ENCODE assay signal across 15 mouse cellular contexts in the genomic region with DNA sequence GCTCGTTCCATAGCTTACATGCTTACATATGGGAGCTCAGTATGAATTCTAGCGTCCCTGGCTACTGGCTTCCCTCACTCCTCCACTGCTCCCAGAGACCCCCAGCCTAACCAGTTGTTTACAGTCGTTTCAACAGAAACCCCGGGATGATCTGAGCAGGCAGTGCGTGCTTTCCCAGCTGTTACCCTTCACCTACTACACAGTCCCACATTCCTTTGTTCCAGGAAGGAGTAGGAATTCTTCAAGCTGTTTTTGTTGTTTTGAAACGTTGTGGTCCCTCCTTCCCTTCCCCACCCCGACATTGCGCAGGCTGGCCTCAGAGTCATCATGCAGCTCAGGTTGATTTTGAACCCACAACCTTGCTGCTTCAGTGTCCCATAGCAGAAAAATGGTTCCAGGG. TPM values are rescaled to one million over a fixed set of nuclear protein-coding genes. Genes with fewer than 3 reads are reported as not detected.
DNase-seq lines count a peak whose midpoint lies in the region; ATAC-seq and TF ChIP-seq lines count a peak whose summit lies in the region.
"Had no signal": no experiment of that assay in that cellular context is flagged by ENCODE, and none has a peak within 500 bp of the region (broad histone marks: within the 10 kb centered on the region; RNA-seq: fewer than 3 reads in every experiment).

No protein-coding gene starts in this region.

- H3K36me3 ChIP-seq in heart, embryonic 16.5 days (ENCODE audit: control insufficient read depth, insufficient read depth), result no peaks in the 10 kb centered on the region
- no peaks in the 10 kb centered on the region for H3K36me3 ChIP-seq in midbrain, embryonic 13.5 days
- H3K36me3 ChIP-seq in midbrain, embryonic 11.5 days (ENCODE audit: control insufficient read depth, insufficient read depth, low read length), result no peaks in the 10 kb centered on the region
- no peaks in the 10 kb centered on the region for H3K36me3 ChIP-seq in intestine, embryonic 16.5 days (ENCODE audit: control insufficient read depth, insufficient read depth, low read length)
- no peaks in the 10 kb centered on the region; the same call in 1 of the 2 replicates for H3K36me3 ChIP-seq in stomach, postnatal 0 days (ENCODE audit: control insufficient read depth, insufficient read depth, low read length)

- no peak for DNase-seq in heart, postnatal 25 days (ENCODE audit: low spot score)
- no peak for DNase-seq in midbrain, embryonic 11.5 days (ENCODE audit: low spot score, missing footprints)
- DNase-seq in stomach, postnatal 0 days (ENCODE audit: low spot score), result no peak
- no peak for DNase-seq in gastrocnemius, adult 2 months
- DNase-seq: layer of hippocampus, postnatal 36 days; right cerebral cortex, postnatal 4 days; thymus, adult 2 months had no signal

- TF ChIP-seq CTCF in stomach, postnatal 0 days (IDR thresholded peaks at IDR 0.05; ENCODE audit: low read depth), result no peak
- TF ChIP-seq CTCF in gastrocnemius, adult 2 months (IDR thresholded peaks at IDR 0.05), result no peak

- H3K27me3 ChIP-seq in heart, embryonic 16.5 days (ENCODE audit: control insufficient read depth, insufficient read depth, low read length), result peaks cover 6% of the 10 kb centered on the region; the same call in 1 of the 2 replicates
- H3K27me3 ChIP-seq in midbrain, embryonic 13.5 days, result peaks cover 44% of the 10 kb centered on the region
- peaks cover 12% of the 10 kb centered on the region; the same call in 1 of the 2 replicates for H3K27me3 ChIP-seq in midbrain, embryonic 11.5 days (ENCODE audit: control insufficient read depth, insufficient read depth, low read length)
- H3K27me3 ChIP-seq in intestine, embryonic 16.5 days (replicated peaks; ENCODE audit: control insufficient read depth, insufficient read depth, low read length), result no peaks in the 10 kb centered on the region
- H3K27me3 ChIP-seq in stomach, postnatal 0 days (ENCODE audit: control insufficient read depth, insufficient read depth, low read length), result no peaks in the 10 kb centered on the region

- intact Hi-C loops in heart, postnatal 25 days (cut with DNase I), result no loop called here
- intact Hi-C loops in gastrocnemius, adult 2 months (cut with DNase I), result no loop called here

- no peak for TF ChIP-seq EP300 in stomach, postnatal 0 days (optimal IDR thresholded peaks at IDR 0.05)

- H3K4me1 ChIP-seq in heart, embryonic 16.5 days (ENCODE audit: control insufficient read depth, insufficient read depth, low read length), result peaks cover 34% of the 10 kb centered on the region
- H3K4me1 ChIP-seq in midbrain, embryonic 13.5 days (replicated peaks), result peaks cover 27% of the 10 kb centered on the region
- H3K4me1 ChIP-seq in midbrain, embryonic 11.5 days (ENCODE audit: control insufficient read depth, insufficient read depth, low read length), result peaks cover 13% of the 10 kb centered on the region
- peaks cover 25% of the 10 kb centered on the region for H3K4me1 ChIP-seq in intestine, embryonic 16.5 days (ENCODE audit: control insufficient read depth, insufficient read depth, low read length)
- 0 out of 2 replicates have a peak, but pooled peaks cover 3% of the 10 kb centered on the region for H3K4me1 ChIP-seq in stomach, postnatal 0 days (replicated peaks; ENCODE audit: control insufficient read depth, insufficient read depth)

- H3K27ac ChIP-seq in heart, embryonic 16.5 days (ENCODE audit: low read length), result peak overlapping the region; percentile 87
- H3K27ac ChIP-seq in midbrain, embryonic 13.5 days, result no peak overlapping the region
- H3K27ac ChIP-seq in midbrain, embryonic 11.5 days (ENCODE audit: low read depth, low read length), result no peak overlapping the region
- H3K27ac ChIP-seq in intestine, embryonic 16.5 days (ENCODE audit: low read length), result peak overlapping the region; percentile 36; the same call in 1 of the 2 replicates
- H3K27ac ChIP-seq in stomach, postnatal 0 days (replicated peaks), result peak overlapping the region; percentile 95
- H3K27ac ChIP-seq in gastrocnemius, adult 2 months, result no peak overlapping the region
- H3K27ac ChIP-seq: macrophage had no signal

- 30% methylated on average over 8 of the region's 8 CpGs for WGBS in heart, embryonic 16.5 days
- WGBS in midbrain, embryonic 13.5 days, result 31% methylated on average over 8 of the region's 8 CpGs
- WGBS in midbrain, embryonic 11.5 days, result 36% methylated on average over 8 of the region's 8 CpGs
- WGBS in intestine, embryonic 16.5 days, result 22% methylated on average over 8 of the region's 8 CpGs
- WGBS in stomach, postnatal 0 days, result 27% methylated on average over 8 of the region's 8 CpGs

- ATAC-seq in heart, embryonic 16.5 days (replicated peaks; ENCODE audit: extremely low read depth, insufficient read depth, low FRiP score), result no peak
- no peak for ATAC-seq in midbrain, embryonic 13.5 days
- ATAC-seq in midbrain, embryonic 11.5 days (ENCODE audit: low FRiP score), result no peak
- ATAC-seq in intestine, embryonic 16.5 days, result no peak
- ATAC-seq in stomach, postnatal 0 days (ENCODE audit: low FRiP score, low TSS enrichment), result no peak
- no peak for ATAC-seq in megakaryocyte progenitor cell, adult 5-6 weeks (replicated peaks; ENCODE audit: poor library complexity)

- H3K9me3 ChIP-seq in heart, embryonic 16.5 days (replicated peaks; ENCODE audit: control insufficient read depth, low read length), result no peaks in the 10 kb centered on the region
- no peaks in the 10 kb centered on the region for H3K9me3 ChIP-seq in midbrain, embryonic 13.5 days
- H3K9me3 ChIP-seq in midbrain, embryonic 11.5 days (ENCODE audit: control insufficient read depth, low read length), result no peaks in the 10 kb centered on the region
- no peaks in the 10 kb centered on the region for H3K9me3 ChIP-seq in intestine, embryonic 16.5 days (ENCODE audit: control insufficient read depth, low read length)
- H3K9me3 ChIP-seq in stomach, postnatal 0 days (ENCODE audit: control insufficient read depth, low read length), result no peaks in the 10 kb centered on the region

- peak overlapping the region; percentile 88 for H3K9ac ChIP-seq in heart, embryonic 16.5 days (ENCODE audit: low read length)
- no peak overlapping the region for H3K9ac ChIP-seq in midbrain, embryonic 13.5 days (replicated peaks)
- no peak overlapping the region for H3K9ac ChIP-seq in midbrain, embryonic 11.5 days (ENCODE audit: low read length)
- peak overlapping the region; percentile 68; the same call in 1 of the 2 replicates for H3K9ac ChIP-seq in intestine, embryonic 16.5 days (ENCODE audit: low read depth, low read length)
- peak overlapping the region; percentile 75; the same call in 1 of the 2 replicates for H3K9ac ChIP-seq in stomach, postnatal 0 days (ENCODE audit: low read length)

- peak overlapping the region; percentile 72 for H3K4me2 ChIP-seq in heart, embryonic 16.5 days (ENCODE audit: low read depth, low read length)
- H3K4me2 ChIP-seq in midbrain, embryonic 13.5 days (replicated peaks), result peak overlapping the region; percentile 59
- H3K4me2 ChIP-seq in midbrain, embryonic 11.5 days, result no peak overlapping the region
- peak overlapping the region; percentile 87 for H3K4me2 ChIP-seq in intestine, embryonic 16.5 days (ENCODE audit: low read depth, low read length)
- H3K4me2 ChIP-seq in stomach, postnatal 0 days (replicated peaks; ENCODE audit: low read depth), result peak overlapping the region; percentile 68

- H3K4me3 ChIP-seq in heart, embryonic 16.5 days (ENCODE audit: low read length), result peak overlapping the region; percentile 70
- no peak overlapping the region for H3K4me3 ChIP-seq in midbrain, embryonic 13.5 days (replicated peaks)
- no peak overlapping the region for H3K4me3 ChIP-seq in midbrain, embryonic 11.5 days (ENCODE audit: low read depth, low read length)
- H3K4me3 ChIP-seq in intestine, embryonic 16.5 days (ENCODE audit: low read length), result peak overlapping the region; percentile 48
- H3K4me3 ChIP-seq in stomach, postnatal 0 days (ENCODE audit: low read depth, low read length), result peak overlapping the region; percentile 57; the same call in 1 of the 2 replicates
- H3K4me3 ChIP-seq in gastrocnemius, adult 2 months, result no peak overlapping the region

RNA-seq across cellular contexts. Expression of a gene that starts 0.6 kb away (rescaled TPM):
- 13.6 and 17.9 TPM in 2 replicates for polyA plus RNA-seq in heart, embryonic 16.5 days (2015; fragmentation: Nextera tagmentation; extraction: Ambion mirVana)
- 10 to 100 TPM; 26.7 to 29.7 TPM for total RNA-seq in heart, postnatal 25 days (2021)
- 0.19 and 0.46 TPM in 2 replicates for polyA plus RNA-seq in midbrain, embryonic 13.5 days (2015; fragmentation: Nextera tagmentation; extraction: Ambion mirVana)
- polyA plus RNA-seq in midbrain, embryonic 11.5 days (2014; fragmentation: Nextera tagmentation; extraction: Ambion mirVana), result 0.27 and 0.50 TPM in 2 replicates
- polyA plus RNA-seq in intestine, embryonic 16.5 days (2015; fragmentation: Nextera tagmentation; extraction: Ambion mirVana), result 1.5 and 1.7 TPM in 2 replicates
- 53.4 and 60.1 TPM in 2 replicates for polyA plus RNA-seq in stomach, postnatal 0 days (2015; fragmentation: Nextera tagmentation; extraction: Ambion mirVana)
- under 1 TPM in 1 of 2 experiments, not detected in 1; 0.05 TPM for total RNA-seq in gastrocnemius, adult 2 months (2021)
- not detected in 2 replicates for total RNA-seq in megakaryocyte progenitor cell, adult 5-6 weeks (2015)
- 0.03 TPM in 1 of 2 replicates, not detected in the other for total RNA-seq in megakaryocyte progenitor cell, adult 5-6 weeks (2017)
- total RNA-seq: common myeloid progenitor, adult 5-6 weeks had no signal
- polyA plus RNA-seq: macrophage had no signal

RNA-seq across cellular contexts. Expression of a gene that starts 14.4 kb away (rescaled TPM):
- polyA plus RNA-seq in heart, embryonic 16.5 days (2015; fragmentation: Nextera tagmentation; extraction: Ambion mirVana), result 0.08 and 0.25 TPM in 2 replicates
- under 1 TPM; 0.34 to 0.42 TPM for total RNA-seq in heart, postnatal 25 days (2021)
- 0.10 TPM in 1 of 2 replicates, not detected in the other for polyA plus RNA-seq in midbrain, embryonic 13.5 days (2015; fragmentation: Nextera tagmentation; extraction: Ambion mirVana)
- not detected in 2 replicates for polyA plus RNA-seq in midbrain, embryonic 11.5 days (2014; fragmentation: Nextera tagmentation; extraction: Ambion mirVana)
- 0.13 and 0.16 TPM in 2 replicates for polyA plus RNA-seq in intestine, embryonic 16.5 days (2015; fragmentation: Nextera tagmentation; extraction: Ambion mirVana)
- polyA plus RNA-seq in stomach, postnatal 0 days (2015; fragmentation: Nextera tagmentation; extraction: Ambion mirVana), result 0.05 and 0.18 TPM in 2 replicates
- not detected for total RNA-seq in gastrocnemius, adult 2 months (2021)
- not detected in 2 replicates for total RNA-seq in megakaryocyte progenitor cell, adult 5-6 weeks (2015)
- not detected in 2 replicates for total RNA-seq in megakaryocyte progenitor cell, adult 5-6 weeks (2017)
- total RNA-seq: CH12.LX; common myeloid progenitor, adult 5-6 weeks; hematopoietic stem cell, adult 5-6 weeks had no signal
- polyA plus RNA-seq: macrophage had no signal

RNA-seq across cellular contexts. Expression of a gene that starts 21.2 kb away (rescaled TPM):
- 5.7 and 9.1 TPM in 2 replicates for polyA plus RNA-seq in heart, embryonic 16.5 days (2015; fragmentation: Nextera tagmentation; extraction: Ambion mirVana)
- 1 to 10 TPM in 1 of 2 experiments, under 1 TPM in 1; 0.68 to 1.1 TPM for total RNA-seq in heart, postnatal 25 days (2021)
- polyA plus RNA-seq in midbrain, embryonic 13.5 days (2015; fragmentation: Nextera tagmentation; extraction: Ambion mirVana), result 2.4 and 3.6 TPM in 2 replicates
- 3.7 and 4.1 TPM in 2 replicates for polyA plus RNA-seq in midbrain, embryonic 11.5 days (2014; fragmentation: Nextera tagmentation; extraction: Ambion mirVana)
- 3.0 and 3.2 TPM in 2 replicates for polyA plus RNA-seq in intestine, embryonic 16.5 days (2015; fragmentation: Nextera tagmentation; extraction: Ambion mirVana)
- polyA plus RNA-seq in stomach, postnatal 0 days (2015; fragmentation: Nextera tagmentation; extraction: Ambion mirVana), result 1.4 and 1.9 TPM in 2 replicates
- not detected for total RNA-seq in gastrocnemius, adult 2 months (2021)
- not detected in 2 replicates for total RNA-seq in megakaryocyte progenitor cell, adult 5-6 weeks (2015)
- 0.20 and 2.5 TPM in 2 replicates for total RNA-seq in megakaryocyte progenitor cell, adult 5-6 weeks (2017)

RNA-seq across cellular contexts. Expression of a gene that starts 26.4 kb away (rescaled TPM):
- 5.8 and 7.6 TPM in 2 replicates for polyA plus RNA-seq in heart, embryonic 16.5 days (2015; fragmentation: Nextera tagmentation; extraction: Ambion mirVana)
- total RNA-seq in heart, postnatal 25 days (2021), result 10 to 100 TPM; 15.4 to 21.5 TPM
- polyA plus RNA-seq in midbrain, embryonic 13.5 days (2015; fragmentation: Nextera tagmentation; extraction: Ambion mirVana), result 10.5 and 12.4 TPM in 2 replicates
- 7.6 and 9.3 TPM in 2 replicates for polyA plus RNA-seq in midbrain, embryonic 11.5 days (2014; fragmentation: Nextera tagmentation; extraction: Ambion mirVana)
- polyA plus RNA-seq in intestine, embryonic 16.5 days (2015; fragmentation: Nextera tagmentation; extraction: Ambion mirVana), result 4.9 and 5.4 TPM in 2 replicates
- polyA plus RNA-seq in stomach, postnatal 0 days (2015; fragmentation: Nextera tagmentation; extraction: Ambion mirVana), result 1.8 and 2.0 TPM in 2 replicates
- 1 to 10 TPM; 1.2 to 3.0 TPM for total RNA-seq in gastrocnemius, adult 2 months (2021)
- total RNA-seq in megakaryocyte progenitor cell, adult 5-6 weeks (2015), result not detected in 2 replicates
- total RNA-seq in megakaryocyte progenitor cell, adult 5-6 weeks (2017), result not detected in 2 replicates
- total RNA-seq: common myeloid progenitor, adult 5-6 weeks; hematopoietic stem cell, adult 5-6 weeks had no signal
- polyA plus RNA-seq: macrophage had no signal

RNA-seq across cellular contexts. Expression of a gene that starts 48.7 kb away (rescaled TPM):
- 7.3 and 8.0 TPM in 2 replicates for polyA plus RNA-seq in heart, embryonic 16.5 days (2015; fragmentation: Nextera tagmentation; extraction: Ambion mirVana)
- 10 to 100 TPM; 11.3 to 11.5 TPM for total RNA-seq in heart, postnatal 25 days (2021)
- 4.4 and 5.5 TPM in 2 replicates for polyA plus RNA-seq in midbrain, embryonic 13.5 days (2015; fragmentation: Nextera tagmentation; extraction: Ambion mirVana)
- polyA plus RNA-seq in midbrain, embryonic 11.5 days (2014; fragmentation: Nextera tagmentation; extraction: Ambion mirVana), result 3.7 and 3.9 TPM in 2 replicates
- 2.4 and 3.6 TPM in 2 replicates for polyA plus RNA-seq in intestine, embryonic 16.5 days (2015; fragmentation: Nextera tagmentation; extraction: Ambion mirVana)
- 3.4 and 3.8 TPM in 2 replicates for polyA plus RNA-seq in stomach, postnatal 0 days (2015; fragmentation: Nextera tagmentation; extraction: Ambion mirVana)
- 1 to 10 TPM; 2.9 to 4.1 TPM for total RNA-seq in gastrocnemius, adult 2 months (2021)
- 4.4 and 5.0 TPM in 2 replicates for total RNA-seq in megakaryocyte progenitor cell, adult 5-6 weeks (2015)
- total RNA-seq in megakaryocyte progenitor cell, adult 5-6 weeks (2017), result 5.0 and 6.2 TPM in 2 replicates

Comparison
In these comparisons a context has a peak if more than half of its experiments do, and no peak if none do; other contexts are left out.
1. H3K27ac ChIP-seq: peak in heart, embryonic 16.5 days (single experiment), intestine, embryonic 16.5 days (single experiment) and stomach, postnatal 0 days (single experiment); none in midbrain, embryonic 13.5 days (single experiment), midbrain, embryonic 11.5 days (single experiment) and gastrocnemius, adult 2 months (single experiment).
2. H3K4me3 ChIP-seq: peak in heart, embryonic 16.5 days (single experiment), intestine, embryonic 16.5 days (single experiment) and stomach, postnatal 0 days (single experiment); none in midbrain, embryonic 13.5 days (single experiment), midbrain, embryonic 11.5 days (single experiment) and gastrocnemius, adult 2 months (single experiment).
3. H3K9ac ChIP-seq: peak in heart, embryonic 16.5 days (single experiment), intestine, embryonic 16.5 days (single experiment) and stomach, postnatal 0 days (single experiment); none in midbrain, embryonic 13.5 days (single experiment) and midbrain, embryonic 11.5 days (single experiment).